Mouse (Mus musculus) CD4-positive, CD25-positive, alpha-beta regulatory T cell, adult 2 months (primary cell): ENCODE measurements around the gene Pibf1.

Source experiments
- DNase-seq: peaks from one replicate; pipeline ENCODE4 v3.0.0-alpha.2; 2012; ENCODE audit warnings: low read depth, low spot score

The Pibf1 gene

GRCm38 (mm10) chr14:99099267-99099966 lies at the start of gene Pibf1, which contains the start of gene Dis3:
Pibf1 (plus strand) TSS chr14:99099424.
Dis3 (minus strand) TSS chr14:99099770.
- DNase-seq: peak; percentile 99

GRCm38 (mm10) chr14:99058959-99059586 lies 40.2 kb upstream of the Pibf1 start:
- DNase-seq: no peak

GRCm38 (mm10) chr14:99060616-99061015 lies 38.6 kb upstream of the Pibf1 start:
- DNase-seq: no peak

- DNase-seq: no peak
Observed at GRCm38 (mm10) chr14:99063091-99063490, 36.1 kb upstream of the Pibf1 start.

GRCm38 (mm10) chr14:99071146-99071545 lies 28.1 kb upstream of the Pibf1 start:
- no peak for DNase-seq

- no peak for DNase-seq
Observed at GRCm38 (mm10) chr14:99088947-99089346, 10.3 kb upstream of the Pibf1 start.

- peak; percentile 23 for DNase-seq
Observed at GRCm38 (mm10) chr14:99099967-99100587, 853 bp downstream of the Pibf1 start.

GRCm38 (mm10) chr14:99103050-99103449 lies 3.8 kb downstream of the Pibf1 start:
- no peak for DNase-seq

- DNase-seq: no peak
Observed at GRCm38 (mm10) chr14:99104542-99105123, 5.4 kb downstream of the Pibf1 start.

- DNase-seq: no peak
Observed at GRCm38 (mm10) chr14:99106671-99107070, 7.4 kb downstream of the Pibf1 start.

- no peak for DNase-seq
Observed at GRCm38 (mm10) chr14:99107631-99108187, 8.5 kb downstream of the Pibf1 start.

GRCm38 (mm10) chr14:99108762-99109161 lies 9.5 kb downstream of the Pibf1 start:
- no peak for DNase-seq

GRCm38 (mm10) chr14:99117576-99117975 lies 18.4 kb downstream of the Pibf1 start:
- DNase-seq: no peak

GRCm38 (mm10) chr14:99121584-99122339 lies 22.5 kb downstream of the Pibf1 start:
- DNase-seq: no peak

- DNase-seq: no peak
Observed at GRCm38 (mm10) chr14:99124076-99124475, 24.9 kb downstream of the Pibf1 start.

- DNase-seq: no peak
Observed at GRCm38 (mm10) chr14:99126713-99127112, 27.5 kb downstream of the Pibf1 start.

GRCm38 (mm10) chr14:99127509-99127908 lies 28.3 kb downstream of the Pibf1 start:
- no peak for DNase-seq

GRCm38 (mm10) chr14:99129050-99129449 lies 29.8 kb downstream of the Pibf1 start:
- DNase-seq: no peak

GRCm38 (mm10) chr14:99134048-99134447 lies 34.8 kb downstream of the Pibf1 start:
- no peak for DNase-seq

GRCm38 (mm10) chr14:99135761-99136160 lies 36.5 kb downstream of the Pibf1 start:
- no peak for DNase-seq

GRCm38 (mm10) chr14:99136297-99136696 lies 37.1 kb downstream of the Pibf1 start:
- no peak for DNase-seq
